Mouse (Mus musculus): ENCODE measurements at regions not wholly inside any gene's neighbourhood (a gene's known extent, or its start where the extent isn't known, plus 50 kb on each side); places are given as distances from the start of the nearest gene placed in this dataset.
"Not testable (repeated sequence)": the region's sequence is repeated elsewhere in the genome, so short reads cannot be mapped to it uniquely, and the experiment has no call there.

- DNase-seq: no peak
- intact Hi-C loops (cut with DNase I): no loop called here
These were observed 190.0 kb upstream of the Tmem45b start for GRCm38 (mm10) chr9:31654213-31654612.

DNA sequence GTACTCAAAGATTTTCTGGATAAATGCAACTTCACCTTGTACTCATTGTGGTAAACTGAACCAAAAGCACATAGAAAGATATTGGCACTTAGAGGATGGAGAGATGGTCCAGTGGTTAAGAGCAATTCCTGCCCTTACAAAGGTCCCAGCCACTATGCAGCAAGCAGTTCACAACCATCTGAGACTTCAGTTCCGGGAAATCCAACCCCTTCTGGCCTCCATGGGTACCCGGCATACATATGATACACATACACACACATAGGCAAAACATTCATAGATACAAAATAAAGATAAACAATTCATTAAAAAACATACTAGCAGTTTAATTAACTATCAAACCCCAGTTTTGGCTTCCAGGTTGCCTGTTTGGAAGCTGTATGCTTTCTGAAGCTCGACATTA lies 189.5 kb upstream of the Tmem45b start:
- DNase-seq: no peak
- intact Hi-C loops (cut with DNase I): no loop called here

DNA sequence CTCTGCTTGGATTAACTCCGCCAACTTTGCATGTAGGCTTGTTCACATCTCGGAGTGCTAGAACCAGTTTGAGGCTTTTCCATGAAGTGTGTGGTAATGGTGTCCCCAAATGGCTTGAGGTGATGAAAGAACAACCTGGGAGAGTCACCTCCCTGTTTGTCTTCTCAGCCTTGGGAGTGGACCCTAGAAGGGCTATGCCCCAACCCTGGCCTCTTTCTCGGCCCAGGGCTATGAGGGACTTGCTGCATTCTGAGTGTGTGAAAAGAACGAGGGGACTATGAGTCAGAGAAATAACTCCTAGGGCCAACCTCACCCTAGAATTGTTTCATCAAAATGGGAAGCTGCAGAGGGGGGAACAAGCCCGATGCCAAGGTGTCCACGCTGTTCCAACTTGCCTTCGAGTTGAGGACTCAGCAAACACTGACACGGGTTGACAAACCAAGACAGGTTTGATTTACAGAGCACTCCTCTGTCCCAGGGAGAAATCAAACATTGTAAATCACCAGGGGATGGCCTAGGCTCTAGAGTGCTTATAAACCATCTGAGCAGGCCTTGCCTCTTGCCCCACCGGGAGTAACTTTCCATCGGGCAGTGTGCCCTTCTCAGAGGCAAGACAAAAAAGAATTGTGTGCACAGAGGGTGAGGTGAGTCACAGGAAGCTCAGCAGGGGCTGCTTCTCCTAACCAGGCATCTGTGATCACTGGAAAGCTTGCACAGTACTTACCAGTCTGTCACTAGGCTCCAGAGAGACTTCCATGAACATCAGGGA lies 186.3 kb upstream of the Tmem45b start:
- intact Hi-C loops (cut with DNase I): no loop called here

GRCm38 (mm10) chr9:31649073-31649472 lies 184.8 kb upstream of the Tmem45b start:
- DNase-seq: no peak
- intact Hi-C loops (cut with DNase I): no loop called here

More for the DNA sequence above, 186.3 kb upstream of the Tmem45b start:
- no peak for DNase-seq

DNA sequence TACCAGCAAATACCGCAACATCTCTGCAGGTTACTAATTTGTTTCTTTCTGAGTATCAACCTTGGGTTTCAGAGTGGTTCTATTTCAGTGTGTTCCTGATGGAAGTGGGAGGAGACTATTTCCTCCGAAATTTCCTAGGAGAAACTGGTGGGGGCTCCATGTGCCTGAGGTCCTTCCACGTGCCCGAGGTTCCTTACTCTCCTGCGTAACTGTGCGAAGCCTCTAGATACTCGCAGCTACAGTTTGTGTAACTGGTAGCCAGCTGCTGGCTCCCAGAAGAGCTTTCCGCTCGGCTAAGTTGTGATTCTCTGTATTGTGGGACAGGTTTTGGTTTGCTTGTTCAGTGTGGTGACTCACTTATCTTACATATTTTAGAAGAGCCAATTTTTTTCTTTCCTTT lies 184.3 kb upstream of the Tmem45b start:
- DNase-seq: no peak
- intact Hi-C loops (cut with DNase I): no loop called here

DNA sequence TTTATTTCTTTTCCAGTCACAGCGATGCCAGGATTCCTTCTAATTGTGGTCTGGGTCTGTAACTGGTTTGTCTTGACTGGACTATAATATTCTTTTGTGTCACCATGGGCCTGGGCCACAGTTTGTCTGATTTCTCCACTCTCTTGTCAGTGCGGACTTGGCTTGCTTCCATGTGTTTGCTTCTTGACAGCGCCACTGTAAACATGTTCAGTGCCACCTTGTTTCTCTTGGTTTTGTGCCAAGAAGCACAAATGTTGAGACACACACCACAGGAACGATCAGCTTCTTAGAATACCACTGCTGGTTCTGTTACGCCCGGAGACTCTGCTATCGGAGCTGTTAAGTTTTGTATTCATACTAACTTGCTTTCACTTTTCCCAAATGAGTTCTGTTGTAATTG lies 180.9 kb upstream of the Tmem45b start:
- intact Hi-C loops (cut with DNase I): no loop called here

DNA sequence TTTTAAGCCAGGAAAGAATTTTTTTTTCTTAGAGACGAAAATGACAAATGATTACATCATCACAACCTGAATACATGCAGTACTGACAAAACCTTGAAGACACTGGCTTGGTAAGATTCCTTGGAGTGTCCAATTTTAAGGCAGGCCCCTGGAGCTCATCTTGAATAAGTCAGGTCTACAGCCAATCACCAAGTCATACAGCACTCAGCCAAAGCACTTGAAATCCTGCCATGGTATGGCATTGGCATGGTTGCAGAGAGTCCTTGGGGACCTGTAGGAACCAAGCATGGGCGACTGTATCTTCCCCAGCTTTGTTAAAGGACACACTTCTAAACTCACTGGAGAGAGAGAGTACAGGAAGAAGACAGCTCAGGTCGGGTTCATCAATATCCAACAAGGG lies 179.8 kb upstream of the Tmem45b start:
- intact Hi-C loops (cut with DNase I): no loop called here
- no peak for DNase-seq

More for the DNA sequence above, 180.9 kb upstream of the Tmem45b start:
- DNase-seq: peak; percentile 3

GRCm38 (mm10) chr9:31642169-31642568 lies 177.9 kb upstream of the Tmem45b start:
- no peak for DNase-seq

DNA sequence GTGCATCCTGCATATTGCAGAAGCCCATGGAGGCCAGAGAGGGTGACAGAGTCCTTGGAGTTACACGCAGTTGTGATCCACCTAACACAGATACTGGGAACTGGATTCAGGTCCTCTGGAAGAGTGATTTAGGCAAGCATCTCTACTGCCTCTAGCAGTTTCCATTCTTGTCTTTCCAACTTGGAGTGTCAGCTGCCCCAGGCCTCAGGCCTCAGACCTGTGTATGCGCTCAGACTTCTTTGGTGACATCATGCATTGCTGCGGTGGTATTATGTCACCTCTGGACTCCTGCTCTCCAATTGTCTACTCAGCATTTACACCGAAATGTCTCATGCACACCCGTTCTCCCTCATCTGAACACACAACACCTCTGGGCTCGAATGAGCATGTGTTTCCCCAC lies 164.0 kb upstream of the Tmem45b start:
- intact Hi-C loops (cut with DNase I): no loop called here
- DNase-seq: no peak

More at GRCm38 (mm10) chr9:31642169-31642568, 177.9 kb upstream of the Tmem45b start:
- intact Hi-C loops (cut with DNase I): no loop called here

GRCm38 (mm10) chr9:31621553-31621952 lies 157.3 kb upstream of the Tmem45b start:
- DNase-seq; intact Hi-C loops (cut with DNase I): not testable (repeated sequence)

GRCm38 (mm10) chr9:31619344-31619743 lies 155.1 kb upstream of the Tmem45b start:
- DNase-seq: no peak
- intact Hi-C loops (cut with DNase I): no loop called here

DNA sequence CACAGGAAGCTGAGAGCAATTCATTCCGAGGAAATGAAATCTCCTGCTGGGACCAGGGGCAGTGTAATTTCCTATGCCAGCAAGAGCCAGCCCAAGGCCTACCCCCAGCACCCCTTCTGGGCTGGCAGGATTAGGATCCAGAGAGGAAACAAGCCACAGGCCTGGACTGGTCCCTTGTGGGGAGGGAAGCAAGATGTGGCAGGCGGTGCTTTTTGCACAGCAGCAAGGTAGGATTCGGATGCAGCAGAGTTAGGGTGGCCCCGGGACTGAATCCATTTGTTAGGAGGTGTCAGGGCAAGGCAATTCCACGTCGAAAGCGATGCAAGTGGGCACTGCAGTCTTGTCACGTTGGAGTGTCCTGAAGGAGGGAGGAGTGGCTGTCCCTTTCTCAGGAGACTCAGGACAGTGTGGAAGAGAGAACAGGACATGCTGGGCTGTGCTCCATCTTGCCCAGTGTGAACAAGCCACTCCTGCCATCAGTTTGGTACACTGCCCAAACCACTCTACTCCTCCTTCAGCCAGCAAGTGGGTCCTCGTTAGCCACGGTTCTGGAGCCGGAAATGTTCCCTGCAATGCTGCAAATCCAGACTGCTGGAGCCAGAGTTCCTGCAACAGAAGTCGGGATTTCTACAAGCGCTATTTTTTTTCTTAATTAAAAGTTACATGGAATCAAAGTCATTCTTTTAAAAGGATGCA lies 150.1 kb upstream of the Tmem45b start:
- intact Hi-C loops (cut with DNase I): no loop called here

GRCm38 (mm10) chr9:31611036-31611695 lies 146.9 kb upstream of the Tmem45b start:
- no peak for DNase-seq
- intact Hi-C loops (cut with DNase I): no loop called here

More for the DNA sequence above, 150.1 kb upstream of the Tmem45b start:
- peak; percentile 10 for DNase-seq

DNA sequence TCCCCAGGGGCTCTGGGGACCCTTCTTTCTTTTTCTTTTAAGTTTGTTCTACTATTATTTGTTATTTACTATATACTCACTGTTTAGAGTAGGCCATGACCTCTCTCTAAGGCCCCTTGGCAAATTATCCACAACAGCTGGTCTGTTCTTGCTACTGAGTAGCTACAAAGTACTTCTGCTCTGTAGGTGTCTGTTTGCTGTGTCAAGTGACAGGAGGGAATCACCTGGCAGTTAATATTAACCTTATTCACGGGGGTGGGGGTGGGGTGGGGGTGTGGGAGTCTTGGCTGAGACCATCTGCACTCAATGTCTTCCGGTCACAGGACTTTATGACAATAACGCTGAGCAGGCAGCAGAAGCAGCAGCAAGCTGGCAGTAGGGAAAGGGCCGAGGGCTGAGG lies 146.4 kb upstream of the Tmem45b start:
- intact Hi-C loops (cut with DNase I): no loop called here
- DNase-seq: no peak

GRCm38 (mm10) chr9:31610212-31610611 lies 145.9 kb upstream of the Tmem45b start:
- peak; percentile 25 for DNase-seq
- intact Hi-C loops (cut with DNase I): no loop called here

- intact Hi-C loops (cut with DNase I): no loop called here
- DNase-seq: no peak
These were observed 145.5 kb upstream of the Tmem45b start for GRCm38 (mm10) chr9:31609731-31610130.

DNA sequence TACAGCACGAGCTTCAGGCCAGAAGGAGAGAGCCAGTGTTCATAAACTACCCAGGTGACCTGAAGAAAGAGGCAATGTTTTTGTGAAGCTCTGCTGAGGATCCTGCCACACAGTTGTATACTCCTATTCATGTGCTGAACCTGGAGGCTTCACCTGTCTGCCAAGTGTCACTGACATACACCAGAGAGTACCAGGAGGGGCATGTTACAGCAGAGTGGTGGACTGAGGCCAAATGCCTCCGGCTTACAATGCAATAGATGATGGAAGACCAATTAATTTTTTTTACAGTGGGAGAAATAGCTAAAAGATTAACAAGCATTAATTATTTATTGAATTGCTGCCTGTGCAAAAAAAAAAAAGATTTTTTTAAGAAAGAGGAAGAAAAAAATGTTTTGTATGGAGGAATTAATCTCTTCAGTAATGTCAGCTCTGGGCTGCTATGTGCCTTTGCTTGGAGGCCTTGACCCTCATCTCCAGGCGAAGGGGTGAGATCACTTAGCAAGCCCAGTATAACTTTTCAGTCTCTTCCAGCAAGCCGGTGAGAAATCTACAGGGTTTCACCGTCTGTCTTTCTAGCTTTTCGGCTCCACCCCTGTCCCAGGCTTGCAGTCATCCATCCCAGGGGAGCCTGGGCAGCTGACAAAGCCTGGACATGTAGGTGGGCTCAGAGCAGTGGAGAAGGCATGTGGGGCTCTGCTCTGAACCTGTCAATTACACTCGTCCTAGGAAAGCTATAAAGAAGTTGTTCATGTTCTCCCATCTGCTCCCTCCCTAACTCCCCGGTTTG lies 144.0 kb upstream of the Tmem45b start:
- DNase-seq: no peak
- intact Hi-C loops (cut with DNase I): no loop called here

- DNase-seq: no peak
- intact Hi-C loops (cut with DNase I): no loop called here
These were observed 142.7 kb upstream of the Tmem45b start for GRCm38 (mm10) chr9:31606936-31607335.

- intact Hi-C loops (cut with DNase I): no loop called here
- no peak for DNase-seq
These were observed 140.3 kb upstream of the Tmem45b start for GRCm38 (mm10) chr9:31604497-31605090.

DNA sequence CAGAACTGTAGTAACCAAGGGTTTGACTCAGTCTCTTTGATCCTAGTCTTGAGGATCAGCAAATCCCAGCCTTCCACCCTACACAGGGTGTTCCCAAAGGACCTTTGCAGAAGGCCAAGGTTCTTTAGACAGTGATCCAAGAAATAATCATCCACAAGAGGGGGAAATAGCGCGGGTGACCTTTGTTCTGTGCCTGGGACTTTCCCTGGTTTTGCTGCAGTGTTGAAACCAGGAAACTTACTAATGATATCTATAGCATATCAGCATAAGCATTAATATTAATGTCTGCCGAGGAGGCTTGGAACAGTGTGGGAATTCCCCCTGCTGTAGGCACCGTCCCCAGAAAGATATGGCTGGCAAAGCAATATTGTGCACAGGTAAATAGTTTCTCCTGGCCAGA lies 138.4 kb upstream of the Tmem45b start:
- DNase-seq: no peak
- intact Hi-C loops (cut with DNase I): no loop called here

GRCm38 (mm10) chr9:31595096-31595495 lies 130.8 kb upstream of the Tmem45b start:
- intact Hi-C loops (cut with DNase I): no loop called here
- DNase-seq: no peak

All from left cerebral cortex, postnatal 4 days (tissue).